Mouse (Mus musculus) testis, adult 2 months (tissue): Measurements from ENCODE around the gene Gm26741. TPM values are rescaled to one million over a fixed set of nuclear protein-coding genes. Genes with fewer than 3 reads are reported as not detected.

Experiments used
- H3K27ac ChIP-seq: fragments of 200-500 bp; 2 replicates; pipeline ENCODE4 v1.5.1; 2012; ENCODE audit warnings: low read depth, low read length; ENCODE audit not compliant: control insufficient read depth, insufficient read depth
- H3K27me3 ChIP-seq: fragments of 200-500 bp; 2 replicates; pipeline ENCODE4 v1.6.1; 2012; ENCODE audit warnings: mild to moderate bottlenecking, low read length, moderate library complexity; ENCODE audit not compliant: control insufficient read depth, insufficient read depth
- H3K36me3 ChIP-seq: fragments of 200-500 bp; 2 replicates; pipeline ENCODE4 v1.6.1; 2012; ENCODE audit warnings: mild to moderate bottlenecking, low read length; ENCODE audit not compliant: control insufficient read depth, insufficient read depth
- H3K4me1 ChIP-seq: fragments of 200-500 bp; 2 replicates; pipeline ENCODE4 v1.6.1; 2012; ENCODE audit warnings: low read length; ENCODE audit not compliant: control insufficient read depth, insufficient read depth
- H3K4me3 ChIP-seq: fragments of 200-500 bp; 2 replicates; pipeline ENCODE4 v1.5.1; 2012; ENCODE audit warnings: low read depth, mild to moderate bottlenecking, low read length, moderate library complexity, mixed read lengths; ENCODE audit not compliant: control insufficient read depth
- CTCF ChIP-seq: fragments of 200-500 bp; IDR thresholded peaks from 2 replicates; pipeline ENCODE4 v1.5.1; 2012; ENCODE audit warnings: low read depth, mild to moderate bottlenecking, inconsistent platforms, low read length, moderate library complexity; ENCODE audit not compliant: control insufficient read depth, insufficient read depth, insufficient replicate concordance
- POLR2A ChIP-seq: fragments of 200-500 bp; IDR thresholded peaks from 2 replicates; pipeline ENCODE4 v1.6.1; 2012; ENCODE audit warnings: low read depth, mild to moderate bottlenecking, inconsistent platforms, low read length, moderate library complexity; ENCODE audit not compliant: control insufficient read depth
- polyA plus RNA-seq: library from polyadenylated mRNA; depleted of rRNA; stranded (reverse); fragments of >200 nt; gene quantifications from 2 replicates; pipeline ENCODE4 v1.2.3, GENCODE M21; 2012; rRNA removed

Gm26741 gene
- polyA plus RNA-seq, 1 experiment = not detected

- no peaks in the 10 kb centered on the region for H3K4me1 ChIP-seq
- TF ChIP-seq POLR2A (no peak), CTCF (no peak)
- H3K36me3 ChIP-seq = no peaks in the 10 kb centered on the region
- H3K27ac ChIP-seq = no peak overlapping the region
- H3K27me3 ChIP-seq = no peaks in the 10 kb centered on the region
- no peak overlapping the region for H3K4me3 ChIP-seq
Measured at GRCm38 (mm10) chr10:52391208-52391607, 32.6 kb downstream of the Gm26741 start.

DNA sequence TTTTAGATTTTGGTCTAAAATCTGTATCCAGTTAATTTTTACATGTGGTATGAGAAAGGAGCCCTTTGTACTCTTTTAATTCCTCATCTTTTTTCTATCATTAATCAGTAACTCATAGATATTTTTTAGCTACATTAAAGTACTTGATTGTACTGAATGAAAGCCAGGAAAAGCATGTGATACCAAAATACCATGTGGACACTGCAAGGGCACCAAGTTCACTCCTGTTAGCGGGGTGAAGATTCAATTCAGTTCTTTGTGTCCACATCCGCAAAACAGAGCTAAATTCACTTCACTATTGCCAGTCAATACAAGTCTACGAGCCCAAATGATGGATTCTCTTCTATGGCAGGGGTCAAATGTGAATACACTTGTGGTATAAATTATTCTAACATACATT, 38.1 kb downstream of the Gm26741 start:
- H3K27ac ChIP-seq = no peak overlapping the region
- no peaks in the 10 kb centered on the region for H3K27me3 ChIP-seq
- no peak overlapping the region for H3K4me3 ChIP-seq
- H3K4me1 ChIP-seq = no peaks in the 10 kb centered on the region
- no peak for TF ChIP-seq CTCF
- no peak for TF ChIP-seq POLR2A
- H3K36me3 ChIP-seq = no peaks in the 10 kb centered on the region

GRCm38 (mm10) chr10:52398715-52399114, 40.1 kb downstream of the Gm26741 start:
- peaks cover 1% of the 10 kb centered on the region for H3K4me1 ChIP-seq
- no peak for TF ChIP-seq CTCF
- TF ChIP-seq POLR2A = no peak
- H3K36me3 ChIP-seq = no peaks in the 10 kb centered on the region
- H3K4me3 ChIP-seq = no peak overlapping the region
- H3K27me3 ChIP-seq = no peaks in the 10 kb centered on the region
- no peak overlapping the region for H3K27ac ChIP-seq

DNA sequence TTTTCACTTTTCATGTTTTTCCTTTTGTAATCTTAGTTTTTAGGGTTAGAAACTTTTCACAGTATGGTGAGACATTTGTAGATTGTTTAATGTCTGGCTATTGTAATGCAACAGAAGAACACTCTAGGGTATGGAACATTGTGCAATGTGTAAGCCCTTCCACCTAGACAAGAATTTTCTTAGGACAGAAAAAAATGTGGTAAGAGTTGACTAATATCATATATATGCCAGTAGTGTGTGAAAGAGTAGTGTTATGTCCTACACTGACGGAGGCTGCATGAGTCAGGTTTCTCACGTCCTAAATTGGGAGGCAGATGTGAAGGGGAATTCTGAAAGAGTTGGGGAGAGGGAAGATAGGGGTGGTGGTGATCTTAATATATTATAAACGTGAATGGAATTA, 41.2 kb downstream of the Gm26741 start:
- TF ChIP-seq POLR2A = no peak
- no peak for TF ChIP-seq CTCF
- Histone ChIP-seq H3K27me3 (no peaks in the 10 kb centered on the region), H3K4me1 (peaks cover 6% of the 10 kb centered on the region), H3K36me3 (no peaks in the 10 kb centered on the region), H3K27ac (no peak overlapping the region), H3K4me3 (no peak overlapping the region)

GRCm38 (mm10) chr10:52405160-52405559, 46.6 kb downstream of the Gm26741 start:
- TF ChIP-seq POLR2A = no peak
- no peak for TF ChIP-seq CTCF
- H3K27ac ChIP-seq = no peak overlapping the region
- no peaks in the 10 kb centered on the region for H3K27me3 ChIP-seq
- peaks cover 9% of the 10 kb centered on the region for H3K4me1 ChIP-seq
- H3K4me3 ChIP-seq = peak overlapping the region; percentile 48; the same call in 1 of the 2 replicates
- H3K36me3 ChIP-seq = no peaks in the 10 kb centered on the region

DNA sequence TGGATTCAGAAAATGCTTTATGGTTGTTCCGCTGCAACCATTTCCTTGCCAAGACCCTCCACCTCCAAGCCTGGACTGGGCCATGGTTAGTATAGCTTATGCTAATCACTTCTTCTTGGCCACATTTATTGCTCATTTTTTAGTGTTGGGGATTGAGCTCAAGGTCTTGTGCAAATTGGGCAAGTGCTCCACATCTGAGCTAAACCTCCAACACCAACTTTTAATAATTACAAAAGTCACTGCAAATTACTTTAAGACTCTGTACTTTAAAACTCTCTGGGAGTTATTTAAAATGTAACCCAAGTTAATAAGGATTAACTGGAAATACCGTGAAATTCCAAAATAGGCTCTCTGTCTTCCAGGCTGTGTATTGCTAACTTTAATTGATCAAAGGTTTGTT, 49.0 kb downstream of the Gm26741 start:
- TF ChIP-seq CTCF (no peak), POLR2A (no peak)
- no peak overlapping the region for H3K27ac ChIP-seq
- H3K27me3 ChIP-seq = no peaks in the 10 kb centered on the region
- peaks cover 9% of the 10 kb centered on the region for H3K4me1 ChIP-seq
- H3K4me3 ChIP-seq = no peak overlapping the region
- no peaks in the 10 kb centered on the region for H3K36me3 ChIP-seq

Other genes with a start within 250 kb of the Gm26741 start
- gene Ros1, start 163.5 kb upstream of the Gm26741 start, polyA plus RNA-seq = 0.16 and 0.21 TPM in 2 replicates
- 1.7 and 2.0 TPM in 2 replicates for gene Dcbld1, start 125.1 kb upstream of the Gm26741 start, polyA plus RNA-seq
- gene Gopc, start 23.4 kb downstream of the Gm26741 start, polyA plus RNA-seq = 4.9 and 5.7 TPM in 2 replicates
- not detected in 2 replicates for gene Nepn, start 30.2 kb downstream of the Gm26741 start, polyA plus RNA-seq
- 7.3 and 8.3 TPM in 2 replicates for gene Nus1, start 58.8 kb downstream of the Gm26741 start, polyA plus RNA-seq